Mouse (Mus musculus): ENCODE measurements at regions not wholly inside any gene's neighbourhood (a gene's known extent, or its start where the extent isn't known, plus 50 kb on each side); places are given as distances from the start of the nearest gene placed in this dataset.

DNA sequence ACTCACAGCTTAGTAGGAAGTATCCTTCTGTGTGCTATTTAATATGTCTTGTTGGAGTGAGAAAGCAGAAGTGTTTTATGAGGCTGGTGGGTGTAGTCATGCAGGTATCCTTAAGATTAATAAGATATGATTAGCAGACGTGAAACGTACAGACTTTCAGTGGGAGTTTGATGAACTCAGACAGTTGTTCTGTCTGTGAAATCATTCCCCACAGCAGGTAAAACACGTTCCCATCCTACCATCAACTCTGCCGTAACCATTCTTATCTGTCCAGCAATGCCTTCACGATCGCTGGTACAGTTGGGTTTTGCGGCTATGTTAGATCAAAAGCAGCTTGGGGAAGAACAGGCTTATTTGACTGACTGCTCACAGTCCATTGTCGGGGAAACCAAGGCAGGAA, 332.3 kb downstream of the Med10 start:
- no peak for DNase-seq

DNA sequence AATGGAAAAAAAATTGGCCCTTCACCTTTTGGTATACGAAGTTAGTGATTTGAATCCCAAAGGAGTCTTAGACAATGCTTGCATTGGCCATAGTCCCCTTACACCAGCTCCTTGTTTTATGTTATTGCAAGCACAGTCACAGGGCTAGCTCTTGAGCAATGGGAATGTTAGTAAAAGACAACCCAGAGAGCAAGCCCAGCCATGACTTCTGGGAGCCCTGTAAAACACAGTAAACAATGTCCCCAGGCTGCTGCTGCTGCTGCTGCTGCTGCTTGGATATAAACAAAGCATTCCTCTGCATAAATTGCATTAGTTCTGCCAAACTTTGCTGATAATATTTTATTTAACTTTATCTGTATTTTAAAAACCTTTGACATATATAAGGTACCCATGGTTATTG, 334.0 kb downstream of the Med10 start:
- DNase-seq = no peak

DNA sequence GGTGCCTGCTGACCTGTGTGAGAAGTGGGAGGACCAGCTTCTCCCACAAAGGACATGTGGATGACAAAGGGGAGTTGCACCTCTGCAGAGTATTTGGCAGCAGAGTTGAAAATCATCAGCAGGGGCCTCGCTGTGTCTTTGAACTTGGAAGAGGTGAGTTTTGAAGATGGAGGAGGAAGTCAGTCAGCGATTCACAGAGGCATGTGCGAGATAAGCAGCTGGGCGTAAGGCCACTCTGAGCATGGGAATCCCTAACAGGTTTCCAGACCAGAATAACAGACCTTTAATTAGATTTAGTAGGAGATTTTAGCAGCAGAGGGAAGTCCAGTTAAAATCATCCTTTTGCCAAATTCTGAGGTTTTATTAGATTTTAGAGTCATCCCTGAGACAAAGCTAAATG, 342.3 kb downstream of the Med10 start:
- DNase-seq = no peak

DNA sequence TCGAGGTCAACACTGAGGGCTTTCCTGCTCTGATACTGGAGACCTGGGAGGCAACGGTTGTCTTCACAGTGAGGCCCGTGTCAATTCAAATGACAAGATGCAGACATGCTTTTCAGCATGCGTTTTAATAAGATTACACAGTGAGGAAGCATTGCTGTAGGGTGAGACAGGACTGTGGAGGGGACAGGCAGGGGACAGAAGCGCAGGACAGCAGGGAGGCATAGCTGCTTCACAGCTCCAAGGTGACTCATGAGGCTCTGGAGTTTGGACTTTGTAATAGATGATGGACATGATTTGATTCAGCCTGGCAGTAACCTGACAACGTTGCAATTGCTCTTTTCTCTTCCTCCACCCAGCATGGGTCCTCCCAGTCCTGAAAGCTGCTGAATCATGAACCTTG, 343.3 kb downstream of the Med10 start:
- no peak for DNase-seq

DNA sequence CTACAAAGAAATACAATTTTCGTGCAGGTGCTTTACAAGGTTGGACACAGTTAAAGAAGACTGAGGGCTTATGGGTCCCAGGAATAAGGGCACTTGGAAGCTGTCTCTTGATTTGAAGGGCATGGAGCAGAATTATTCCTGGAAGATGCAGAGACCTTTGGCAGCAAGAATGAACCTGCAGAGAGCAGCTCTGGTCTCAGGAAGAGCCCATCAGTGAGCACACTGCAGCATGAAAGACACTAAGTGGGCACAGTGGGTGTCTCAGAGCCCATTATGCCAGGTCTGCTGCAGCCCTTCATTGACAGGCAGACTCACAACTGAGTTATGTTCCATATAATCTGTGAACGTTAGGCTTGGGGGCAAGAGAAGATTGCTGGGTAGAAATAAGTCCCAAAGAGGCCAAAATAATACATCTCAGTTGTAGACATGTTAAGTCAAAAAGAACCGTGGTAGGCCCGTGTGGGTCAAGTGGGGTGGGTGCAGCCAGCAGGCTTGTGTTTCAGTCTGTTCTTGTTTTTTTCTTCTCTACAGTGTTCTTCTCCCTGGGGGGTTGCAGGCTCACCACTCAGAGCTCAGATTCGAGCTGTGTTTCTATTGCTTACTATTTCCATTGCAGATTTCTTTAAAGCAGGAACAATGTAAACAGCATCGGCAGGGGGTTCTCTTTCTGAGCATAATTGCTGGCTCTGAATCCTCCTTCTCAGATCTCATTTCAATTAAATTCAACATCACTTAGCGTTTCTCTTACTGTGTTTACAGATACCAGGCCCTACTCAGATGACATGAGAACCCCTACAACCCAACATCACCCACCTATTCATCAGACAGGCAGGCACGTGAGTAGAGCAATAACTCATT, 347.1 kb downstream of the Med10 start:
- DNase-seq = no peak

DNA sequence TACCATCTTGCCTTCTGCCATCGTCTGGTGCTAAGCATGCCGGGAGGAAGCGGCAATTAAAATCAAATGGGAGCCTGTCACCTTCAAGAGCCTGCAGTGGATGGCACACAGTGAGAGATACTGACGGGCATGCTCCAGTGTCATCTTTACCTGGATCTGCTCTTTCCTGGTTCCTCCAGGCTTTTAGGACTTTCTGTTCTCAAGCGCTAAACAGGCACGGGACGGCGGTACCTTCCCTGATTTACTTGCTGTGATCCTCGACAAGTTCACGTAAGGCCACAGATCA, 347.6 kb downstream of the Med10 start:
- DNase-seq = no peak

DNA sequence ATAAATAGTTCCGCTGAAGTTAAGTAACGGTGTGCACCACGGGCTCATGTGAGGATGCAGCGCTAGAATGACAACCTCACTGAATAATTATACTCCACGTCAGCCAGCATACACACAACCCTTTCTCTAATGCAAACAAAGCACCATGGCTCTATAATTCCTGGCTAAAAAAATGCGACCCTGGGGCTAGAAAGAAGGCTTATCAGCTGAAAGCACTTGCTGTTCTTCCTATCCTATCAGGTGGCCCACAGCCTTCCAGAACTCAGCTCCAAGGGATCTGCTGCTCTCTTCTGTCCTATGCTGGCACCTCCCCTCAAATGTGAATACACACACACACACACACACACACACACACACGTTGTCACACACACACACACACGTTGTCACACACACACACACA, 350.9 kb downstream of the Med10 start:
- DNase-seq = no peak

DNA sequence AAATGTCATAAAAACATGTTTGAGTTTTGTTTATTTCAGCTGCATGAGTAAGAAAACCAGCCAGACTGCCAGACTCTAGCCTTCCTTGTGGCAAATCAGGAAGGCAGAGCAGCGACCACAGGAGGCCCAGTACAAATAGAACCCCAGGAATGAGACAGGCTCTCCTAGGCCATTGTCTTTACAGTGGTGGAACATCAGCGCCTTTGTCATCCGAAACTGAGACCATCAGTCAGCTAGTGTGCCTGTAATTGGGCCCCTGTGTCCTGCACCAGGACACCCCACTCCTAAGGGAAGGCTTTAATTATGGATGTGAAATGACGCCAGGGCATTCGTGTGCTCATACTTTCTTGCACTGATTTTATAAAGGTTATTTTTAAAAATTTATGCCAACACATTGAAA, 353.4 kb downstream of the Med10 start:
- DNase-seq = no peak

DNA sequence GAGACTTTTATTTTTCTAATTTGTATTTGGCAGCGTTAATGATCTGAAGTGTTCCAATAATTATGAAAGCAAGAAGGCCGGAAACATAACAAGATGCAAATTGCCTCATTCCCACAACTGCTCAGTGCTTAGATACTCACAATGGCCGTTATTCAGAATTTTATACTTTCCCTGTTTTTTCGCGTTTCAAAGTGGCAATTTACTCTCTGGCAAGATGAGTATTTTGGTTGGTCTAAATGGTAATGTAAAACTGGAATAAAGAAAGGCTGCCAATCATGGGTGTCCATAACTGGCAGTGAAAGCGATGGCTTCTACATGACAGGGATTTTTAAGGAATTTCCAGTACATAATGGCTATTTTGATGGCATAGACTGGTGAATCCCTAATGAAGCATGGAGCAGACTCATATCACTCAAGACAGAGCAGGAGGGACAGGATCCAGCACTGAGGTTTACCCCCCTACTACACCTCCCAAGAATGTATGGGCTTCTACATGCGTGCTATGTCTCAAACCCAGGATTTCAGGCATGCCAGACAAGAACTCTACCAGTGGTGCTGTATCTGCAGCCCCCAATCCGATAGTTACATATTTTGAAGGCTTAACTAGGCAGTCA, 354.9 kb downstream of the Med10 start:
- DNase-seq = no peak

DNA sequence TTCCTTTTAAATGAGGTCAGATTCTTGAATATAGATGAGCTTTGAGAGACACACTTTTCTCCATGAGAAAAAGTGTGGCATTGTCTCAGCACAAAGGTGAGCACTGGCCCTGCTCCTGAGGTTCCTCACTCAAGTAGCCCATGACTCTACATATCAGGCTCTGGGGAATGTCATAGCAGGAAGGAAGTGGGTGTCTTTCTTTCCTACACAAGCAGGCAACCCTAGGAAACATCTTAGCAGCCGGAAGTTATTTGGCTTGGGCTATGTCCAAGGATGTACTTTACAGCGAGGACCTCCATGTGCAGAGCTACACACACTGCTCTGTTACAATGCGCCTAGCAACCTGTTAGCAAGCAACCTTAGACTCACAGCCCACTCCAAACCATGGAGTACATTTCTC, 356.9 kb downstream of the Med10 start:
- DNase-seq = no peak

DNA sequence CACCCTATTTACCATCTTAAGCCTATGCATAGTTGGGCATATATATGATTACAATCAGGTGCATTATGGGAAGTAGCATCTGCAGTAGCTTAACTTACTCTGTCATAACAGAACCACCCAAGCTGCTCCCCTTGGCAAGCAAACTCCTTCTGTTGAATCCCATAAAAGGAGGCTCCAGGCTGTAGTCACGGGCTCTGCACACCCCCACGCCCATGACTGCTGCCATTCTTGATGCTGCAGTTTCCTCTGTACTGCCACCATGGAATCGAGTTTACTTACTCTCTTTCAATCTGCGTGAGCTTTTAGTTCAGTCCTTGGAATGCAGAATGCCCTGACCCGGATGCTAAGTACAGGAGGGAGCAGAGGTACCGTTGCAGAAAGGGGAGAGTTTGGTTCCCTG, 357.4 kb downstream of the Med10 start:
- DNase-seq = peak; percentile 53 to 57

DNA sequence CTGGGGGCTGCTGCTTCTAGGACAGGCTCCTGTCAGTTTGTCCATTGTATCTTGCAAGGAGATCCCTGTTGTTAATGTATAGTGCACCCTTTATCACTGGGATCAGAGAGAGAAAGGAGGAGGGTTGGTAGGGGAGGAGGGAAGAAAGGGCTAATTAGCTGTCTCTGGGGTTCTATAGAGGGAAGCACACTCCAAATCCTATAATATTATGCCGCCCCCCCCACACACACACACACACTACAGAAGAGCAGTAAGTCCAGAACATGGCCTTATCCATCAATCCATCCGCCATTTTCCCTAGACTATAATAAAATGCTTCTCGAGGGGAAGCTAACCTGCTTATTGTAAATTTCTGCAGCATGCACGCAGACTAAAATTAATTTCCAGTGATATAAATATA, 359.9 kb downstream of the Med10 start:
- no peak for DNase-seq

DNA sequence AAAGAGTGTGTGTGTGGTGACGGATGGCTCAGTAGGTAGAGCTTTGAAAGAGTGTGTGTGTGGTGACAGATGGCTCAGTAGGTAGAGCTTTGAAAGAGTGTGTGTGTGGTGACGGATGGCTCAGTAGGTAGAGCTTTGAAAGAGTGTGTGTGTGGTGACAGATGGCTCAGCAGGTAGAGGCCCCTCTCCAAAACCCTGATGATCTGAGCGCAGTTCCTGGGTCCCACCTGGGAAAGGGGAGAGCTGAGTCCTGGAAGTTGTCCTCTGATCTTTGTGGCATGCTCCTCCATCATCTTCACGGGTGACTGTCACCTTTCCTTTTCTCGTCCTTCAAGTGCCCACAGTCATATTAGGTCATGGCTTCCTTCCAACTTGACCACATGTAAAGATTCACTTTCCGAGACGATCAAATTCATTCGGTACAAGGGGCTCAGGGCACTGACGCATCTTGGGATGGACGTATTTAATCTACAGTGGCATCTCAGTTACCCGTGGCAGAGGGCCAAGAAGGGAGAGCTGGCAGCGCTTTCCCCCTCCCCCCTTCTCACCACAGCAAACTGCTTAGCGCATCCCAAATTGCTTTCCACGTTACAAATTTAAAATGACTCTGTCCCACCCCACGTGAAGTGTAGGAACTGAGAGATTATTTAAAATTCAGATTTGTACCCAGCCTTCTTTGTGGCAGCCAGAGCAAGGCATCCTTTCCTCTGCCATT, 363.5 kb downstream of the Med10 start:
- DNase-seq = no peak

DNA sequence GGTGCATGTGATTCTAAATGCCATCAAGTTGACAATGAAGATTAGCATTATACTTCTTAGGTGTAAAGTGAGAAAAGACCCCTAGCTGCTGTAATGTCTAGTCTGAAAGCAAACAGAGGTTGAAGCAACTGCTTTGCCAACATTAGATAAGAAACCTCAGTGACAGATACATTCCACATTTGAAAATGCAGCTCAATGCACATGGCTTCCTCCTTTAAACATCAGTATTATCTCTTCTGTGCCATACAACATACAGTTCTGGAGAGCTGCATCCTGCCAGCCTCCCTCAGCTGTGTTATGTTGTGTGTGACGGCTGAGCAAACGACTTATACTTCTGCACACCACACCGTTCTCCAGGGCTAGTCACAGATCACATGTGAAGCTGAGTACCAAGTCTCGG, 365.6 kb downstream of the Med10 start:
- DNase-seq = no peak

DNA sequence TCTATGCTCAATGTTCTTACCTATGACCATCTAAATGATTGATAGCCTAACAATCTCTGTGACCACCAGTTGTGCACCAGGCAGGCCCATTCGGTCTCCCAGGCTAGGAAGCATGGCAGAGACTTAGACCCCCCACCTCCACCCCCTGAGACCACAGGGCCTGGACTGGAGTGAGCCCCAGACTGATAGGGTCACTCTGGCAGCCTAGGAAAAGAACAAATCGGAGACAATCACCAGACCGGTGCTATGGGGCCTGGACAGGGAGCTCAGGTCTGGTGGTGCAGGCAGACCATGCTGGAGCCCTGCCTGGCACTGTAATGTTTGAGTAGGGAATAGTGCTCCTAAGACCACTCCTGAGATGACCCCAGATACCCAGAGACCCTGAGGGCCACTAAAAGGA, 366.7 kb downstream of the Med10 start:
- no peak for DNase-seq

DNA sequence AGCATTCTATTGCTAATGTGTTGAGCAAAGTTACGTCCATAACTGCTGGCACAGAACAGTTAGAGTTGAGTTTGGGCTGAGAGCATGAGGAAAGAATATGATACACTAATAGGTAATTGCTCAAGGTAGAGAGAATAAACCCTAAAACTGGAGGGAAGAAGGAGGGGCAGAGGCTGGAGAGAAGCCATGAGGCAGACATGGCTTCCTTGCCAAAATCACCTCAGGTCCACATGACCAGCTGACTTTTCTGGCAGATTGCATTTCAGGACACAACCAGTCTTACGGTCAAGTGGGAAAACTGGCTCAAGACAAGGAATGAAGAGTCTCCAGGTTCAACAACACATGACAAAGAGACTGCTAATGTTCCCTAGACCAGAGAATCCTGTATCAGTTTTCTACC, 374.9 kb downstream of the Med10 start:
- DNase-seq = no peak

DNA sequence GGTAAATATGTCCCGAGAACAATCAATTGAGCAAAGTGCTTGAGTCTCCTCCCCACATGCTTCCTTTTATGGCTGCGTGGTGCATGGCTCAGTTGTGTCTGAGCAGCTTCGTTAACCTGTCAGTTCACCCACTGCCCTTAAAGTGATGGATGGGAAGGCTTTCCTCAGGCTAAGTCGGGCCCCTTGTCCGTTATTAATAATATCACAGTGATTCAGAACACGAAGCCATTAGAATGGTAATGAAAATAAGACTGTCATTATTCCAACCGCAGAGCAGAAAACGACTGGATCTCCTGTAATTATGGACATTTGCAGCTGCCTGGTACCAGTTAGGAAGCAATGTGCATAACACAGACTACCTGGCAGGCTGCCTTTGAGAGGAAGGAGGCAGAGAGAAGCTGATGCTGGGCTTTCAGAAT, 375.9 kb downstream of the Med10 start:
- DNase-seq = no peak

DNA sequence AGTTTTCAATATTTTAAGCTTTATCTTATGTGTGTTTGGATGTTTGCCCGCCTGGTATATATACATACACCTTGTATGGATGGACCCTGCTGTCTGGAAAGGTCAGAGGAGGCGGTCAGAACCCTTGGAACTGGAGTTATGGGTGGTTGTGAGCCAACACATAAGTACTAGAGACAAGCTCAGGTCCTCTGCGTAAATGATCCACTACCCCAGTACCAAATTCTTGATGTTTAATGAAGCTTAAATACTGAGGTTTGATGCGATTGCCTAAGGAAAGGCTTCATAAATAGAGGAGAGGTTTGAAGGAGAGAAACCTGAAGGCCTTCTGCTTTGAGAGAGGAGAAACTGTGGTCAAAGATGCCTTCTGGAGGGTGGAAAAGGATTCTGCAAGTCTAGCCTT, 388.8 kb downstream of the Med10 start:
- DNase-seq = no peak

DNA sequence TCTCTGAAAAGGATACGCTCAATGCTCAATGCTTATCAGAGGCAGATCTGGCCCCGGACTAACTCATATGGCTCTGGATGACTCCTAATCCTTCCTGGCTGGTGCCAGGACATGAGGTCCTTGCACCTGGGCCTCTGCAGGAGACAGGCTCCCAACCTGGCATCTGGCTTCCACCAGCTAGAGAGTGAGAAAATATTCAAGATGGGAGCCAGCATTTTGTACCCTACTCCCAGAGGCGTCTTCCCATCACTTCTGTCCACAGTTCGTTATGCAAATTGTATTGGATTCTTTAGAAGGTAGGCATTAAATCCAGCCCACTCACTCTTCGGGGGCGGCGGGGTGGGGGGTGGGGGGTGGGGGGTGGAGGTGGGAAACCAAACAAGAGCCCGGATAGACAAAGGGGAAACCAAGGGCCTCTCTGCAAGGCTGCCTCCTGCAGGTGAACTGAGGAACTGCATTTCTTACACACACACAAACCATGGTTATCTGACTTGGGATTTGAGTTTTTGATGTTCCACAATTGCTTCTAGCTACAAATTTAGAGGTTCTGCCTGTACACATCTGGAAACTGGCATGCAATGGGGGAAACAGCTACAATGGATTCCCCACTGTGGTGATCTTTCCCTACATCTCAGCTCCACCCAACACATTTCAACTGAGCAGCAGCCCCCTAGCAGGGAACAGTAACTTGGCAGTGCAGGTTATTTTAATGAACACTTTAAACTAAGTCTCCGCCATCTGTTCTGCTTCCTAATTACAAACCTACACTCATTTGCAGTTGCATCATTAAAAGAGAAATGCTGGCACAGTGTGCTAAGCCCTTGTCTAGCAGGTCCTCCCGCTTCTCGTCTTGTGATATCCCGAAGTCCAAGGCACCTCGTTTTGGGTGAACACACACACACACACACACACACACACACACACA, 390.2 kb downstream of the Med10 start:
- peak; percentile 24 to 40 for DNase-seq

DNA sequence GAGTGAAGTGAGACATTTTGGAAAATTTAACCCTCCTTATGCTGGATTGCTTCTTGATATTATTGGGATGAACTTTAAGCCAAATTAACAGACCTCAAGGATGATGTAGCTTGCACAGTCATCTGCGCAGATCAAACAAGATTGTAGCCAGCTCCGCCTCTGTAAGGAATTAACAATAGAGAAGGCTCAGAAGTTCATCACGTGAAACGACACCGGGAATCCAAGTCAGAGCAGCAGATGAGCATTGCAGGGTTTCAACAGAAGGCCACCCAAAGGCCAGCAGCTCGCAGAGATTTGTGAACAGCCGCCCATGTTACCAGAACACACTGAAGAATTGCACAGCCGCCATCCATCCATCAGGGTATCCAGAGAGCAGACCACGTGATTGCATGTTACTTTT, 391.1 kb downstream of the Med10 start:
- no peak for DNase-seq

DNA sequence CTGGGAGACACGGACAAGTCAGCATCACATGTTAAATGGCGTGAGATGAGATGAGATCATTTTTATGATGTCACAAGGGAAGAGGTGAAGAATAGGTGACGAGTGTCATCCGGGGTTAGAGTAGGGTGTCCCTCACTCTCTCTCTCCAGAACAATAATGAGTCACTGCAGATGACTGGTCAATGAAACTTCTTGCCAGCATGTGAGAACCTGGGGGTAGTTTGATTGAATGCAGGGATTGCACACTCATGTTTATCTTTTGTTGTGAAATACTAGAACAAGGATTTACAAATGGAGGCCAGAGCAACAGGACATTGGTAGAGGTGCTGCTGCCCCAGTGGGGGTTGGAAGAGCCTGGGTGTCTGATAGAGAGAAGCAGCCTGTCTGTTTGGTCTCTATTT, 393.7 kb downstream of the Med10 start:
- no peak for DNase-seq

DNA sequence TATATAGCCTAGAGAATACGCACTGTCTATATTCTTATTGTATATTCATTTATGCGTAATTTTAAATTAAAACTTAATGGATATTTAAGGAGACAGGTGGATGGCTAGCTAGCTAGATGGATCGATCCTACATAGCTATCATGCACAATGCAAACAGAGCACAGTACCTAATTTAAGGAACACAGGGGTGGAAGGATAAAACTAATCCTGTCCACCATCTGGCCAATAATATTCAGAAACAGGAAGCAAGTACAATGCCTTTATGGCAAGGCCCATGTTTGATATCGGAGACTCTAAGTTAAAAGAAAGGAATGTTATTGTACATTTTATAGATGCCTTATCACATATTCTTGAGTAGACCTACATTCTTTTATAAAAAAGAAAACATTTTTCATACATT, 396.4 kb downstream of the Med10 start:
- DNase-seq = no peak

DNA sequence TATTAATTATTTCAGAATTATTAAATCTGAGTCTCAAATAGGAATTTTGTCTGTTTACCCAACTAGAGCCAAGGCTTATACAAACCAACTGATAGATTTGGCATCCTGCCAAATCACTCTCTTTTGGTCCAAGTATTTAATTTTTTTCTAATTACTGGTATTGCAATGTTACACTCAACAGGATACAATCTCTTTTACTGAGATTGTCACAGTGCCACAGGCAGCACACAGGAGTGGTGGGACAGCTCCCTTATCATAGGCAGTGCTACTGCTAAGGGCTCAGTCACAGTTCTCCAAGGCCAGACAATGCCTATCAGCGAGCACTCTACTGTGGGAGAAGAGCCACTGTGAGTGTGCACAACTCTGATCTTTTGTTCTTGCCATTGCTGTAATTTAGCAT, 396.9 kb downstream of the Med10 start:
- DNase-seq = no peak
